Mouse (Mus musculus) macrophage (primary cell): ENCODE results near the gene Zfp1. TPM values are rescaled to one million over a fixed set of nuclear protein-coding genes. Genes with fewer than 3 reads are reported as not detected.

Experiments
- H3K27ac ChIP-seq: fragments of 350-480 bp; formaldehyde crosslinking; 2 replicates; pipeline ENCODE4 v1.9.0; 2021
- H3K36me3 ChIP-seq: fragments of 350-480 bp; formaldehyde crosslinking; 2 replicates; pipeline ENCODE4 v1.9.0; 2021; ENCODE audit errors: inconsistent target
- H3K4me3 ChIP-seq: fragments of 350-480 bp; formaldehyde crosslinking; 2 replicates; pipeline ENCODE4 v1.9.0; 2021; ENCODE audit errors: inconsistent target
- H3K79me2 ChIP-seq: fragments of 350-480 bp; formaldehyde crosslinking; 2 replicates; pipeline ENCODE4 v1.9.0; 2021; ENCODE audit errors: inconsistent target
- WGBS: methylation state at CpG from one replicate; pipeline ENCODE4 v1.1.7; 2026; ENCODE audit warnings: inconsistent platforms; ENCODE audit not compliant: missing documents; 5-methylcytosine and 5-hydroxymethylcytosine counted together
- polyA plus RNA-seq: library from polyadenylated mRNA; stranded (reverse); fragments of 250-400 nt; gene quantifications from 3 replicates; pipeline ENCODE4 v1.2.4, GENCODE M21; 2018; ENCODE audit warnings: inconsistent platforms

The Zfp1 gene
- polyA plus RNA-seq, 1 experiment from 2014 or later, result 13.8 TPM

GRCm38 (mm10) chr8:111717866-111718265 is 74.7 kb downstream of the Zfp1 start:
- H3K4me3 ChIP-seq, result no peak overlapping the region
- H3K27ac ChIP-seq, result no peak overlapping the region
- 82% methylated on average over 6 of the region's 6 CpGs for WGBS
- no peaks in the 10 kb centered on the region for H3K36me3 ChIP-seq
- H3K79me2 ChIP-seq, result no peaks in the 10 kb centered on the region

GRCm38 (mm10) chr8:111718937-111719336 is 75.7 kb downstream of the Zfp1 start:
- 41% methylated on average over 5 of the region's 5 CpGs for WGBS

GRCm38 (mm10) chr8:111720115-111720544 is 76.9 kb downstream of the Zfp1 start:
- Histone ChIP-seq H3K79me2 (no peaks in the 10 kb centered on the region), H3K36me3 (no peaks in the 10 kb centered on the region), H3K27ac (no peak overlapping the region), H3K4me3 (no peak overlapping the region)
- 53% methylated on average over 4 of the region's 4 CpGs for WGBS

More at GRCm38 (mm10) chr8:111718937-111719336, 75.7 kb downstream of the Zfp1 start:
- Histone ChIP-seq H3K4me3 (no peak overlapping the region), H3K79me2 (no peaks in the 10 kb centered on the region), H3K27ac (no peak overlapping the region), H3K36me3 (no peaks in the 10 kb centered on the region)

Other genes with a start within 250 kb of the Zfp1 start
- not detected in 3 replicates for gene Fa2h, start 249.6 kb upstream of the Zfp1 start, polyA plus RNA-seq
- gene Wdr59, start 121.3 kb upstream of the Zfp1 start, polyA plus RNA-seq, result 4.6 to 5.8 TPM (median 5.3 TPM) in 3 replicates
- gene Znrf1, start 107.3 kb upstream of the Zfp1 start, polyA plus RNA-seq, result 22.5 to 63.8 TPM (median 46.7 TPM) in 3 replicates
- gene Ldhd, start 13.0 kb upstream of the Zfp1 start, polyA plus RNA-seq, result 0.40 to 1.2 TPM (median 0.82 TPM) in 3 replicates
- gene Ctrb1, start 47.6 kb downstream of the Zfp1 start, polyA plus RNA-seq, result not detected in 3 replicates
- gene Bcar1, start 100.4 kb downstream of the Zfp1 start, polyA plus RNA-seq, result 0.06 to 0.35 TPM (median 0.07 TPM) in 3 replicates
- 61.2 to 192 TPM (median 103 TPM) in 3 replicates for gene Cfdp1, start 210.9 kb downstream of the Zfp1 start, polyA plus RNA-seq
- 0.53 to 0.90 TPM (median 0.80 TPM) in 3 replicates for gene Tmem170, start 233.3 kb downstream of the Zfp1 start, polyA plus RNA-seq